Mouse (Mus musculus): ENCODE results near the gene Cnst. TPM values are rescaled to one million over a fixed set of nuclear protein-coding genes. Genes with fewer than 3 reads are reported as not detected.

Gene Cnst
- total RNA-seq, 4 experiments from 2014 or later = 30.5 to 35.9 (median 31.9) TPM

GRCm38 (mm10) chr1:179591639-179592038 is 45.5 kb downstream of the Cnst start:
- peak; percentile 70 to 74 for DNase-seq (ENCODE audit: low spot score in 2 of 2)

- DNase-seq (ENCODE audit: low spot score in 2 of 2) = no peak
Observed at GRCm38 (mm10) chr1:179592143-179592542, 46.0 kb downstream of the Cnst start.

GRCm38 (mm10) chr1:179592972-179593371 is 46.8 kb downstream of the Cnst start:
- no peak for DNase-seq (ENCODE audit: low spot score in 2 of 2)

- no peak for DNase-seq (ENCODE audit: low spot score in 2 of 2)
Observed at GRCm38 (mm10) chr1:179598386-179598785, 52.2 kb downstream of the Cnst start.

- DNase-seq (ENCODE audit: low spot score in 2 of 2) = no peak
Observed at GRCm38 (mm10) chr1:179604526-179604925, 58.4 kb downstream of the Cnst start.

GRCm38 (mm10) chr1:179606004-179606723 is 60.0 kb downstream of the Cnst start:
- no peak for DNase-seq (ENCODE audit: low spot score in 2 of 2)

- no peak for DNase-seq (ENCODE audit: low spot score in 2 of 2)
Observed at GRCm38 (mm10) chr1:179608521-179608920, 62.4 kb downstream of the Cnst start.

- DNase-seq (ENCODE audit: low spot score in 2 of 2) = no peak
Observed at GRCm38 (mm10) chr1:179609724-179610505, 63.7 kb downstream of the Cnst start.

- DNase-seq (ENCODE audit: low spot score in 2 of 2) = no peak
Observed at GRCm38 (mm10) chr1:179611182-179611581, 65.0 kb downstream of the Cnst start.

GRCm38 (mm10) chr1:179612418-179612817 is 66.2 kb downstream of the Cnst start:
- DNase-seq (ENCODE audit: low spot score in 2 of 2) = no peak

GRCm38 (mm10) chr1:179612986-179613505 is 66.9 kb downstream of the Cnst start:
- DNase-seq (ENCODE audit: low spot score in 2 of 2) = peak in 1 of 2 experiments; percentile 24

- no peak for DNase-seq (ENCODE audit: low spot score in 2 of 2)
Observed at GRCm38 (mm10) chr1:179617426-179617825, 71.3 kb downstream of the Cnst start.

GRCm38 (mm10) chr1:179622665-179623064 is 76.5 kb downstream of the Cnst start:
- no peak for DNase-seq (ENCODE audit: low spot score in 2 of 2)

GRCm38 (mm10) chr1:179623657-179624056 is 77.5 kb downstream of the Cnst start:
- DNase-seq (ENCODE audit: low spot score in 2 of 2) = no peak

GRCm38 (mm10) chr1:179624354-179624753 is 78.2 kb downstream of the Cnst start:
- DNase-seq (ENCODE audit: low spot score in 2 of 2) = peak in 1 of 2 experiments; percentile 37

- DNase-seq (ENCODE audit: low spot score in 2 of 2) = no peak
Observed at GRCm38 (mm10) chr1:179627855-179628254, 81.7 kb downstream of the Cnst start.

GRCm38 (mm10) chr1:179628438-179629106 is 82.4 kb downstream of the Cnst start:
- DNase-seq (ENCODE audit: low spot score in 2 of 2) = no peak

- DNase-seq (ENCODE audit: low spot score in 2 of 2) = no peak
Observed at GRCm38 (mm10) chr1:179629276-179629675, 83.1 kb downstream of the Cnst start.

- DNase-seq (ENCODE audit: low spot score in 2 of 2) = no peak
Observed at GRCm38 (mm10) chr1:179632746-179633413, 86.7 kb downstream of the Cnst start.

GRCm38 (mm10) chr1:179633414-179633752 is 87.2 kb downstream of the Cnst start:
- DNase-seq (ENCODE audit: low spot score in 2 of 2) = no peak

GRCm38 (mm10) chr1:179634159-179634558 is 88.0 kb downstream of the Cnst start:
- no peak for DNase-seq (ENCODE audit: low spot score in 2 of 2)
